Mouse (Mus musculus): ENCODE data around the gene Mettl16. TPM values are rescaled to one million over a fixed set of nuclear protein-coding genes. Genes with fewer than 3 reads are reported as not detected.
A peak's percentile ranks its signal among the peaks of the same experiment; 100 is the strongest.

Mettl16 gene
- total and polyA plus RNA-seq, 2 experiments from 2014 or later = 3.6 to 12.7 TPM

DNA sequence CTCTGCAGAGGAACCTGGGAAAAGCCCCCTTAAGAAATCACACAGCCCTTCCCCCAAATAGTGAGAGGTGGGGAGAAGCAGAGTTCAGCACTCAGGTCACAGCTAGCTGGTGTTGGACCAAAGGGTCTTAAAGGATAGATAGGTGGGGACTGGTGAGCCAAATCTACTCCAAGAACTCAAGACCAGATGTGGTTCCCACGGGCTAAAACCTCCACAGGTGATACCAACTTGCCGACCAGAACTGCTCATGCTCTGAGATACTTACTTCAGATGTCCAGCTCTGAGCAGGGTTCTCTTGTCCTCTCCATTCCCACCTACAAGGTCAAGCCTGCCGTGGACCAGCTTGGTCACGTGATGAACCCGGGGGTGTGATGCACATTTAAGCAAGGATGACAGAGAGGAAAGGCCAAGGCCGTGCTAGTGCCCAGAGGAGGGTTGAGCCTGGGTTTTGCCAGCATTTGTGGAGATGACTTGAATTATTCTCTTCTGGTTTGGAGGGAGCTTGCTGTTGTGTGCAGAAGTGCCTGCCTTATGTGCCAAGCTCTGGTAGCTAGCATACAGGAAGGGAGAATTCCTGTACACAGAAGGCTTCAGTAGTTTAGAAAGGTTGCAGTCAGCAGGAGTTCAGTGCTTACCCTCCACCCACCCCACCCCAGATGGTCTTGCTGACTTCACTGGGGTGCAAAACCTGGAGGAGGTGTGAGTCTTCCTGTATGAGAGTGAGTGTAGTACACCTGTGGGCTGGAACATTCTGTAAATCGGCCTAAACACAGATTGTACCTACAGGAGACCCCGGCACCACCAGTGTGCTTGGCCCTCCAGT lies 63.1 kb downstream of the Mettl16 start:
- H3K4me3 ChIP-seq (ENCODE audit: low read depth, low read length) = peak overlapping the region; percentile 95; the same call in 1 of the 2 replicates
- DNase-seq (ENCODE audit: low spot score) = no peak

GRCm38 (mm10) chr11:74834359-74834638 lies 63.7 kb downstream of the Mettl16 start:
- peak overlapping the region; percentile 99 for H3K27ac ChIP-seq (ENCODE audit: low read depth)
- H3K4me2 ChIP-seq (ENCODE audit: low read depth, low read length) = no peak overlapping the region
- TF ChIP-seq CTCF (IDR thresholded peaks at IDR 0.05; ENCODE audit: low read depth) (peak; percentile 6; the same call in 1 of the 2 replicates), EP300 (IDR thresholded peaks at IDR 0.05; ENCODE audit: low read depth) (no peak)
- no peak overlapping the region for H3K9ac ChIP-seq (replicated peaks; ENCODE audit: low read depth, low read length)
- DNase-seq (ENCODE audit: low spot score) (no peak), ATAC-seq (ENCODE audit: insufficient read depth, low read depth) (no peak)
- H3K4me1 ChIP-seq (ENCODE audit: control insufficient read depth, insufficient read depth) = peaks cover 41% of the 10 kb centered on the region
- H3K4me3 ChIP-seq (ENCODE audit: low read depth, low read length) = no peak overlapping the region
- H3K36me3 ChIP-seq (replicated peaks; ENCODE audit: control insufficient read depth, insufficient read depth, low read length) = no peaks in the 10 kb centered on the region
- H3K27me3 ChIP-seq (ENCODE audit: control insufficient read depth, insufficient read depth, low read length) = no peaks in the 10 kb centered on the region
- H3K9me3 ChIP-seq (replicated peaks; ENCODE audit: control insufficient read depth, low read length) = no peaks in the 10 kb centered on the region
- WGBS = 22% methylated on average over 1 of the region's 1 CpGs

More for the DNA sequence above, 63.1 kb downstream of the Mettl16 start:
- Histone ChIP-seq H3K9me3 (replicated peaks; ENCODE audit: control insufficient read depth, low read length) (no peaks in the 10 kb centered on the region), H3K36me3 (replicated peaks; ENCODE audit: control insufficient read depth, insufficient read depth, low read length) (no peaks in the 10 kb centered on the region), H3K4me2 (ENCODE audit: low read depth, low read length) (peak overlapping the region; percentile 96), H3K9ac (replicated peaks; ENCODE audit: low read depth, low read length) (no peak overlapping the region; the same call in 1 of the 2 replicates), H3K27me3 (ENCODE audit: control insufficient read depth, insufficient read depth, low read length) (no peaks in the 10 kb centered on the region), H3K4me1 (ENCODE audit: control insufficient read depth, insufficient read depth) (peaks cover 39% of the 10 kb centered on the region), H3K27ac (ENCODE audit: low read depth) (peak overlapping the region; percentile 99)
- 51% methylated on average over 8 of the region's 8 CpGs for WGBS
- TF ChIP-seq EP300 (IDR thresholded peaks at IDR 0.05; ENCODE audit: low read depth) = no peak
- TF ChIP-seq CTCF (IDR thresholded peaks at IDR 0.05; ENCODE audit: low read depth) = no peak
- ATAC-seq (ENCODE audit: insufficient read depth, low read depth) = no peak

DNA sequence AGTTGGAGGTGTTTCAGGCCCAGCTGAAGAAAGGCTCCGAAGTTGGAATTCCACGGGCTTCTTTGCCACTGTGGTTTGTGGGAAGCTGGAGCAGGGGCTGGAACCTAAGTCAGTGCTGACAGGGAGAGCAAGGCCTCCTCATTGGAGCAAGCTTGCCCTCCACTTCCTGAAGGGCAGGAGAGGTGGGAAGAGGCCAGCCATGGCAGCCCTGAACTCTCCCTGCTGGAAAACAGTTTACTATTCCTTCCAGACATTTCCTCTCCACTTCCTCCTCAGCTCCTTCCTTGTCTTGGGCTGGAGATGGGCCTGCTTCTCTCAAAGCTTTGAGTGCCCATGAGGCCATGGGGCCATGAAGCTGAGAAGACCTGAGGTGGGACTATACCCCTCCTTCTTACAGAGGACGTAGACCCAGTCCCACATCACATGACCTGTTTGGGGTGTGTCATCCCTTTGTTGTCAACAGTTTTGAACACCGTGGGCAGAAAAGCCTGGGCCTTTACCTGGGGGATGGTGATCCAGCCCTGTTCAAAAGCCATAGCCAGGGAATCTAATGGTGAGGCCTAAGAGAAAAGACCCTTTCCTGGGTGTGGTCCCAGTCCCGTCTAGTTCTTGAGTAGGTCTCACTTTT lies 64.1 kb downstream of the Mettl16 start:
- H3K4me1 ChIP-seq (ENCODE audit: control insufficient read depth, insufficient read depth) = peaks cover 42% of the 10 kb centered on the region
- H3K4me2 ChIP-seq (ENCODE audit: low read depth, low read length) = no peak overlapping the region
- no peaks in the 10 kb centered on the region for H3K27me3 ChIP-seq (ENCODE audit: control insufficient read depth, insufficient read depth, low read length)
- WGBS = 25% methylated on average over 5 of the region's 5 CpGs
- ATAC-seq (ENCODE audit: insufficient read depth, low read depth) (no peak), DNase-seq (ENCODE audit: low spot score) (no peak)
- 0 out of 2 replicates have a peak overlapping the region, but pooled peaks have one; percentile 13 for H3K9ac ChIP-seq (replicated peaks; ENCODE audit: low read depth, low read length)
- H3K9me3 ChIP-seq (replicated peaks; ENCODE audit: control insufficient read depth, low read length) = no peaks in the 10 kb centered on the region
- no peak overlapping the region for H3K4me3 ChIP-seq (ENCODE audit: low read depth, low read length)
- no peaks in the 10 kb centered on the region; the same call in 1 of the 2 replicates for H3K36me3 ChIP-seq (replicated peaks; ENCODE audit: control insufficient read depth, insufficient read depth, low read length)
- TF ChIP-seq EP300 (IDR thresholded peaks at IDR 0.05; ENCODE audit: low read depth) (no peak), CTCF (IDR thresholded peaks at IDR 0.05; ENCODE audit: low read depth) (no peak)
- peak overlapping the region; percentile 99 for H3K27ac ChIP-seq (ENCODE audit: low read depth)

GRCm38 (mm10) chr11:74835593-74836224 lies 65.1 kb downstream of the Mettl16 start:
- WGBS = 83% methylated on average over 6 of the region's 6 CpGs
- Histone ChIP-seq H3K9me3 (replicated peaks; ENCODE audit: control insufficient read depth, low read length) (no peaks in the 10 kb centered on the region), H3K4me3 (ENCODE audit: low read depth, low read length) (no peak overlapping the region), H3K27me3 (ENCODE audit: control insufficient read depth, insufficient read depth, low read length) (no peaks in the 10 kb centered on the region), H3K9ac (replicated peaks; ENCODE audit: low read depth, low read length) (no peak overlapping the region), H3K4me1 (ENCODE audit: control insufficient read depth, insufficient read depth) (peaks cover 43% of the 10 kb centered on the region), H3K27ac (ENCODE audit: low read depth) (no peak overlapping the region; the same call in 1 of the 2 replicates), H3K4me2 (ENCODE audit: low read depth, low read length) (no peak overlapping the region), H3K36me3 (replicated peaks; ENCODE audit: control insufficient read depth, insufficient read depth, low read length) (peaks cover 3% of the 10 kb centered on the region)
- TF ChIP-seq EP300 (IDR thresholded peaks at IDR 0.05; ENCODE audit: low read depth) (no peak), CTCF (IDR thresholded peaks at IDR 0.05; ENCODE audit: low read depth) (no peak)
- DNase-seq (ENCODE audit: low spot score) = no peak
- no peak for ATAC-seq (ENCODE audit: insufficient read depth, low read depth)

DNA sequence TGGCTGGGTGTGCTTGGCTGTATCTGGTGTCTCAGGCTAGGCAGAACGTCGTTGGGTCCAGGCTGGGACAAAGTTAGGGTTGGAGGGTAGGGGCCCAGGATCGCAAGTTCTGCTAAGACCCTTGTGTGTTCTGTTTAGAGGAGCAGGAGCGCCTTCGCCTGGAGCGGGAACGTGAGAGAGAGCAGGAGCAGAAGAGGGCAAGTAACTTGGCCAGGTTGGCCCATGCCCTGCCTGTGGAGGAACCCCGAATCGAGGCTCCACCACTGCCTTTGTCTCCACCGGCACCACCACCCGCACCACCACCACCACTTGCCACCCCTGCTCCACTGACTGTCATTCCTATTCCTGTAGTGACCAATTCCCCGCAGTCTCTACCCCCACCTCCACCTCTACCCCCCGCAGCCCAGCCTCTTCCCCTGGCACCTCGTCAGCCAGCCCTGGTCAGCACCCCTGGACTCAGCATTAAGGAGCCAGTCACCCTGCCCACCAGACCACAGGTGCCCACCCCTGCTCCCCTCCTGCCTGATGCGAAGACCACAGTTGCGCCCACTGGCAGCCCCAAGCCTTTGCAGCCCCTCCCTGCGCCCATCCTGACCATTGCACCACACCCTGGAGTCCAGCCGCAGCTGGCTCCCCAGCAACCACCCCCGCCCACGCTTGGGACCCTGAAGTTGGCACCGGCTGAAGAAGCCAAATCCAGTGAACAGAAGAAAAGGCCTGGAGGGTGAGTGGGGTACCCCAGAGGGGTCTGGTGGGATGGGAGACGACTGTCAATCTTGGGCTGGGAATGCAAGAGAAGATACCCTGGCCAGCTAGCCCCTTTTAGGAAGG lies 65.8 kb downstream of the Mettl16 start:
- TF ChIP-seq CTCF (IDR thresholded peaks at IDR 0.05; ENCODE audit: low read depth) = no peak
- no peak for TF ChIP-seq EP300 (IDR thresholded peaks at IDR 0.05; ENCODE audit: low read depth)
- H3K36me3 ChIP-seq (replicated peaks; ENCODE audit: control insufficient read depth, insufficient read depth, low read length) = peaks cover 3% of the 10 kb centered on the region
- no peak overlapping the region for H3K27ac ChIP-seq (ENCODE audit: low read depth)
- H3K27me3 ChIP-seq (ENCODE audit: control insufficient read depth, insufficient read depth, low read length) = no peaks in the 10 kb centered on the region
- H3K4me2 ChIP-seq (ENCODE audit: low read depth, low read length) = no peak overlapping the region
- DNase-seq (ENCODE audit: low spot score) = no peak
- no peaks in the 10 kb centered on the region for H3K9me3 ChIP-seq (replicated peaks; ENCODE audit: control insufficient read depth, low read length)
- peaks cover 51% of the 10 kb centered on the region for H3K4me1 ChIP-seq (ENCODE audit: control insufficient read depth, insufficient read depth)
- H3K9ac ChIP-seq (replicated peaks; ENCODE audit: low read depth, low read length) = no peak overlapping the region
- 93% methylated on average over 22 of the region's 22 CpGs for WGBS
- no peak for ATAC-seq (ENCODE audit: insufficient read depth, low read depth)
- no peak overlapping the region for H3K4me3 ChIP-seq (ENCODE audit: low read depth, low read length)
